Mouse (Mus musculus) cerebellum, postnatal 25 days (tissue): ENCODE results near the gene Isg20l2.
A peak's percentile ranks its signal among the peaks of the same experiment; 100 is the strongest.

Source experiments
- DNase-seq, 2 experiments: peaks; one replicate each; pipeline ENCODE4 v3.0.0; 2021; ENCODE audit warnings: mixed read lengths in 2 of 2

Gene Isg20l2

GRCm38 (mm10) chr3:87948378-87949265 lies 18.5 kb downstream of the Isg20l2 start, which contains the start of gene Crabp2:
Gene Crabp2, plus strand, starts transcription at chr3:87948666.
- DNase-seq: no peak

DNA sequence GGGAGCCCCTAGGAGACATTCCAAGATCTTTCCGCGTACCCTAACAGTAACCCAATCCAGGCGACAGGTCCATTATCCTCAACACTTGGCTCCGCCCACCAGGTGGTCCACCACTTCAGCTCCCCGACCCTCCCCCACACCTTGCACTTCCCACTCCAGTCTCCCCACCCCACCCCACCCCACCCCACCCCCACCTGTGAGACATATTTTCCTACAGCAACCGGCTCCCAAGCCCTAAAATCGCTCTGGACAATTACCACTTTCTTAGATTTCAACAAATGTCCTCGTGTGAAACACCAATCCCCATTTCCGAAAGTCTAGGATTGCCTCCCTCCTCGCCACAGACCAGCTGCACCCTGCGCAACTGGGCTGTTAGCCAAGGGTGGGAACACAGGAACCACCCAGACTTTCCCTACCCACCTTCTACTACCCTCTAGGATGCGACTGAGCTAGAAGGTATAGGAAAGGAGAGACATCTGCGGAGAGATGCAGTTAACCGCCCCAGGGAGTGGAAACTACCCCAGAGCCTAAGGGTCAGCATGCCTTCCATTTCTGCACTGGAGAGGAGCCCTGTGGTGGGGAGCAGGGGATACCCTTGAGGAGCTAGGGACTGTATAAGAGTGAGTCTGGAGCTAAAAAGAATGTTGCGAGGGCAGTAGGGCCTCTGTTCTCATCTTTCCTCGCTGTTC lies 19.3 kb downstream of the Isg20l2 start:
- no peak for DNase-seq

GRCm38 (mm10) chr3:87949955-87950515 lies 19.9 kb downstream of the Isg20l2 start:
- no peak for DNase-seq

DNA sequence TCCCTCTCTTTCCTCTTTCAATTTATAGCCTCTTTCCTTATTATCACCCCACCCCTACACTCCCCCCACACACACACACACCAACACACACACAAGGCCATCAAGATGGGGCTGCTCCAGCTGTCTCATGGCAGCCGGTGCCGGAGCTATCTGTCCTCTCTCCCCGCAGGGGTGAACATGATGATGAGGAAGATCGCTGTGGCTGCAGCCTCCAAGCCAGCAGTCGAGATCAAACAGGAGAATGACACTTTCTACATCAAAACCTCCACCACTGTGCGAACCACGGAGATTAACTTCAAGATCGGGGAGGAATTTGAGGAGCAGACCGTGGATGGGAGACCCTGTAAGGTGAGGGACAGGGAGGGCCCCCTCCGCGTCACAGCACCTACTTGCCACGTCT lies 21.8 kb downstream of the Isg20l2 start:
- no peak for DNase-seq

DNA sequence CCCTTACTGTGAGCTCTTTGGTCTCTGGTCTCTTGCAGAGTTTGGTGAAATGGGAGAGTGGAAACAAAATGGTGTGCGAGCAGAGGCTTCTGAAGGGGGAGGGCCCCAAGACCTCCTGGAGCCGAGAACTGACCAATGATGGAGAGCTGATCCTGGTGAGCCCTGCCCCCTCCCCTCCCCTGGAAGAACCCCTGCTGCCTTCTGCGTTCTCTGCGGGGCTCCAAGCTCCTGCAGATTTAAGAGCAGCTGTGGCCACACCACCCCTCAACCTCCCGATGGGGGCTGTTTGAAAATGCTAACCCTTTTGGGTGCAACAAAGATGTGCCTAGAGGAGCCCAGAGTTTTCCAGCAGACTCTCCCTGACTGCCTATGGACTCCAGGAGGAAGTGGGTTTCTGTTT lies 22.3 kb downstream of the Isg20l2 start:
- no peak for DNase-seq

DNA sequence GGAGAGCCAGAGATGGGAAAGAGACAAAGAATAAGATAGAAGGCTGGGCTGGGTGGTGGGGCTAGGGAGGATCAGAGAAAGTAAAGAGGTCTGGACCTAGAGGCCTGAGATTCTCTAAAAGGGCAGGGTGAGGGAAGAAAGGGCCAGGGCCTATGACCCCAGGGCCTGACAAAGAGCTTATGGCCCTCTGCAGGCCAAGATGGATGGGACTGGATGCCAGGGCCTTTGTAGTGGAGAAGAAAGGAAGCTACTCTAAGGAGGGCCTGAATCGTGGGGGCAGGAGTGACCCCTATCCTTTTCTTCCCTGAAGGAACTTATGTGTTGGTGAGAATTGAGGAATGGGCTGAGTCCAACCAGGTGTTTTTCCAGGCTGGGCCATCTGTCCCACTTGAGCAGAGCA lies 27.9 kb downstream of the Isg20l2 start:
- DNase-seq: no peak

DNA sequence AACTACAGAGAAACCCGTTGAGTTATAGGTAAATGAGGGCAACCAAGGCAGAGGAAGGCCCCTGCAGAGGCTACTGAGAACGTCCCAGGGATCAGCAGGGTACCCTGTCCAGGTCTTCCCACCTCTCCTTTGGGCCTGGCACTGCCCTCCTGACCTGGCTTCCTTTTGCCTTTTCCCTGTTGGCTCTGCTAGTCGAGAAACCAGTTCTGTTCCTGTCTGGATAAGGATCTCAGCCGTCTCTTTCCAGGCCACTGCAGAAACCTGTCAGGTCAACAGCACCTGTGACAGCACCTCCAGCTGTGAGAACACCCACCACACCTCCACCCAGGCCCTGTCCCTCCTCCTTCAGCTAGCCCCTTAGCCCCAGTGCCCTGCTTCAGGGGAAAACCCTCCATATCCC lies 28.4 kb downstream of the Isg20l2 start:
- no peak for DNase-seq

DNA sequence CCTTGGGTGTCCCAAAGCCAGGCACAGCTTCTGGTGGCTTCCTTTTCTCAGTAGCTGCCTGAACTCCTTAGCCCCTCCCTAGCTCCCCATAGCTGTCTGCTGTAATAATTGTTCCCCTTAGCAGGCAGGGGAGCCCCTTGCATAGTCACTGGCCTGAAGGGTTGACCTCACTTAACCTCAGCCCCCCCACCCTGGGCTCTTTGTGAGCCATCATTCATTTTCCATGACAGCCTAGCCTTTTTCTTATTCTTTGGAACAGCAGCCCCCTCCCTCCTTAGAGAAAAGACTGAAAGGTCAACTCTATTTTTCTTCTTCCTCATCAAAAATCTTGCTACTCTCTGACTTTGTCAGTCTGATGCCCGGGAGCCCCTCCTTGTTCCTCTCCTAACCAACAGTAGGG lies 28.9 kb downstream of the Isg20l2 start:
- no peak for DNase-seq

DNA sequence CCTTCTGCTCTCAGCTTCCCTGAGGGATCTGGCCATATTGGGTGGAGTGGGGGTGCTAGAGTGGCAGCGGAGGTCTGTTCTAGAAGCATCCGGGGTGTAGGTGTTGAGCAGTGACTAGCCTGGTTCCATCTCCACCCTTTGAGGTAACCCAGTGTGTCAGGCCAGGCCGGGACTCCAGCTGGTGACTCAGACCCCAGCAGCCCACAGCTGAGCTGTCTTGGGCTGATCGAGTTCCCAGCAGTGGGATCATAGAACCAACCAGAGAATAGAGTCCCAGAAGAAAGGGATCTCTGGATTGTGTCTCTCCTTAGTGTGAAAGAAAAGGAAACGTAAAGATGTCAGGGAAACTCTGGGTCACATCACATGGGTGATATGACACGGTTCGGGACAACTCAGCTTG lies 29.3 kb downstream of the Isg20l2 start:
- no peak for DNase-seq

GRCm38 (mm10) chr3:87960191-87960585 lies 30.1 kb downstream of the Isg20l2 start:
- DNase-seq: no peak

DNA sequence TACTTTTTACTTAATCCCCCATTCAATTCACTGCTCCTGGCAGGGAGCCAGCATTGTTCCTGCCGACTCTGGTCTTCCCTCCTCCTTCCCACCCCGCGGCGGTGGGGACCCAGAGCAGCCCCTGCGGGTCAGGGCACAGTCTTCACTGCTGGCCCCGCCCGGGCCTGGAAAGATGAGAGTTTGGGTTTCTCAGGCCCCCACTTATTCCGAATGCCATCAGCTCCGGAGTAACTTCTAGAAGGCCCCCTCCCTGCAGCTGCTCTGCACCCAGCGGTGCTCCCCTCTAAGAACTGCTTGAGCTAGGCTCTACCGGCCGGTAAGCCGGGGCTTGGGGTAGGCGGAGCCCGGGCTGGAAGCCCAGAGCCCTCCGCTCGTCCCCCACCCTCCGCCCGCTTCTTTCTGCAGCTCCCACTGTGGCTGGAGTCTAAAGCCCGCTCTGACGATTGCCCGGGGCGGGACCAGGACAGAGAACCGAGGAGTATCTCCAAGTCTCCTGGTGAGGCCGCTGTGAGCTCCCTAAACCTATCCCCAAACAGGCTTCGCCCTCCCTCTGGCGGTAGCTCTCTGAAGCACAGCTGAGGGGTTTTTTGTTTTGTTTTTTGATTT lies 30.6 kb downstream of the Isg20l2 start:
- DNase-seq: peak; percentile 74 to 81

DNA sequence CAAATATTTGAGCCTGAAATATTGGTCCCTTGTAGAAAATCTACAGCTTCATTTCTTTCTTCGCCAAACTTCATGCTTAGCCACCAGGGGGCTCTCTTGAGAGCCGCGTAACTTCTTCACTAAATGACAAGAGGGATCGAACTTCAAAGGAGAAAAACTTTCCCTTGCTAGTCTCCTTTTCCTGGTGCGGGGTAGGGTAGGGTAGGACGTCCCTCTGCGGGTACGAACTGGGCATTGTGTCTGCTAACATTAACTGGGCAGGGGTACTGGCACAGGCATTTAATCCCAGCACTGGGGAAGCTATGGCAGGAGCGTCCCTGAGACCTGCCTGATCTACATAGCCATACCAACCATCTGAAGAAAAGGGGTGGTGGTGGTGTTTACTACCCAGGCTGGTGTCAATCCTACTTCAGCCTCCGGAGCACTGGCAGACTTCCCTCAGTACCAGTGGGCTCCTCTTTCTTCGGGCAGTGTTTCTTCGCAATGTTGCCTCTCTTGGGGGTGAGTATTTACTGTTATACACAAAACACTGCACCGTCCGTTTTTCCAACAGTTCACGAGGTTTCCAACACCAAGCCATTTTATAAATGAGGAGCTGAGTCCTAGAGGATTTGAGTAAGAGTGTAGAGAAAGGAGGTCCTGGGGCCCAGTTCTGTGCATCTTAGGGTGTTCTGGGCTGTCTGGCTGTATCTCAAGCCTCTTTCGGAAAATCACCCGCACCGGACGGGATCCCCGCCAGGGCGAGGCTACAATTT lies 40.2 kb downstream of the Isg20l2 start:
- peak; percentile 45 to 66 for DNase-seq

GRCm38 (mm10) chr3:87970939-87971488 lies 40.9 kb downstream of the Isg20l2 start, which contains the start of gene Nes:
Gene Nes, plus strand, starts transcription at chr3:87971078.
- DNase-seq: no peak

DNA sequence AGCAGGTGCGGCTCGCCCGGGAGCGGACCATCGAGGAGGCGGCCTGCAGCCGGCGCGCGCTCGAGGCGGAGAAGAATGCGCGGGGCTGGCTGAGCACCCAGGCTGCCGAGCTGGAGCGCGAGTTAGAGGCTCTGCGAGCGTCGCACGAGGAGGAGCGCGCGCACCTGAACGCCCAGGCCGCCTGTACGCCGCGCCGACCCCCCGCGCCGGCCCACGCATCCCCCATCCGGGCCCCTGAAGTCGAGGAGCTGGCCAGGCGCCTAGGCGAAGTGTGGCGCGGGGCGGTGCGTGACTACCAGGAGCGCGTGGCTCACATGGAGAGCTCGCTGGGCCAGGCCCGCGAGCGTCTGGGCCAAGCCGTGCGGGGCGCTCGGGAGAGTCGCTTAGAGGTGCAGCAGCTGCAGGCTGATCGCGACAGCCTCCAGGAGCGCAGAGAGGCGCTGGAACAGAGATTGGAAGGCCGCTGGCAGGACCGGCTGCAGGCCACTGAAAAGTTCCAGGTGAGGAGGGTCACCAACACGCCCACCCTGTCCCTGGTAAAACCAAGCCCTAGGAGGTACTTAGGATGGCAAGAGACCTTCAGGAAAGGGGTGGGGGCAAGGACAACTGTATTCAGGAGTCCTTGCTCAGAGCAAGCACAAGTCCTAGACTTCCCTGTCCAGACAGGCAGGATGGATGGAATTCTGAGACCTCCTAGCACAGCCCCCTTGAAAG lies 41.5 kb downstream of the Isg20l2 start:
- DNase-seq: no peak

- DNase-seq: no peak
Measured at GRCm38 (mm10) chr3:87972203-87972664, 42.1 kb downstream of the Isg20l2 start.

GRCm38 (mm10) chr3:87972776-87973175 lies 42.7 kb downstream of the Isg20l2 start:
- no peak for DNase-seq

- no peak for DNase-seq
Measured at GRCm38 (mm10) chr3:87973593-87974380, 43.7 kb downstream of the Isg20l2 start.

DNA sequence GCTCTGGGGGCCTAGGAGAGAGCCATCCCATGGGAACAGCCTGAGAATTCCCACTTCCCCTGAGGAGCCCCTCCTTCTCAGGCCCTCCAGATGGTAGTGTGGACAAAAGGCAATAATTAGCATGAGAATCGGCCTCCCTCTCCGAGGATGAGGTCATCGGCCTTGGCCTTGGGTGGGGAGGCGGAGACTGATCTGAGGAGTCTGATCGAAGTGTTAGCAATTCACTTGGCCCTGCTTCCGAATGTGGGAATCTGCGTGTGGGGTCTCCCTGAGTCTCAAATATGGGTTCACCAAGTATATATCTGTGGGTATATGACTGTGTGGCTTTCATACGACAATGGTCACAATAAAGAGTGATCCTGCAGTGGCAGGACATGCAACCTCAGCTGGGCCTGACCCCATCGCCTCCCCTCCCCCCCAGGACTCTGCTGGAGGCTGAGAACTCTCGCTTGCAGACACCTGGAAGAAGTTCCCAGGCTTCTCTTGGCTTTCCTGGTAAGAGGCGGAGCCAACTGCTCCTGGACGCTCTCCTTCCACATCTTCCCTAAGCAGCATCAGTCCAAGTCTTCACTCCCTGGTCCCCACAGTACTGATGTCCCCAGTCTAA lies 44.4 kb downstream of the Isg20l2 start:
- DNase-seq: no peak

DNA sequence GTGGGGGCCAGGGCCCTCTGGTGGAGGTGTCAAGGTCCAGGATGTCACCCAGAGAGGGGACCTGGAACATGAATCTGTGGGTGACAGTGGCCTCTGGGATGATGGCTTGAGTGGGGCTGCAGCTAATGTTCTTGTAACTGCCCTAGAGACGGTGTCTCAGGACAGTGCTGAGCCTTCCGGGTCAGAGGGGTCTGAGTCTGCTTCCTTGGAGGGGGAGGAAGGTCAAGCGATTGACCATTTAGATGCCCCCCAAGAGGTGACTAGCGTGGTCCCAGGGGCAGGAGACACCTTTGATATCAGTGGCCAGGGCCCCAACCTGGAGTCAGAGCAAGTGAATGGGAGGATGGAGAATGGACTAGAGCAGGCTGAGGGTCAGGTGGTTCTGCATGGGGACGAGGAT lies 49.4 kb downstream of the Isg20l2 start:
- DNase-seq: no peak

- DNase-seq: no peak
Measured at GRCm38 (mm10) chr3:87980085-87980484, 50.0 kb downstream of the Isg20l2 start.
